In the genomic region with DNA sequence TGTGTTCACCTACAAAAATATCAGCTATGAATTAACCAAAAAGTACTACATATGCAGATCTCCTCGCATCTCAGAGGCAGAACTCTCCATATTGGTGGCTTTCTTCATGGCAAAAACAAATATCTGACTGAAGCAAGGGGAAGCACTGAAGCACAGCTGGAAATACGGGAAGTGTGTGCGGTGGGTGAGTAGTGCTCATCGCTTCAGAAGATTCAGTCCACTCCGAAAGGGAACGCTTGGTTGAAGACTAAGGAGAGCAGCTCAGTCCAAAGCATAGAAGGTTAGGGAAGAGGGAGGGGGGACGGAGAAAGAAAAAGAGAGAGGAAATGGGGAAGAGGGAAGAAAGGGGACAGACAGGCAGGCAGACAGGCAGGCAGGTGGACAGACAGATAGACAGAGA, we compare ENCODE assay signal across 22 mouse cellular contexts.
"Had no signal": no experiment of that assay in that cellular context is flagged by ENCODE, and none has a peak within 500 bp of the region (broad histone marks: within the 10 kb centered on the region; RNA-seq: fewer than 3 reads in every experiment).

No protein-coding gene starts in this region.

- H3K9ac ChIP-seq: heart, embryonic 12.5 days; hindbrain, embryonic 13.5 days; hindbrain, embryonic 15.5 days; limb, embryonic 13.5 days; limb, embryonic 15.5 days; liver, embryonic 12.5 days; liver, embryonic 14.5 days had no signal

- H3K27ac ChIP-seq: heart, embryonic 10.5 days; hindbrain, embryonic 13.5 days; hindbrain, embryonic 15.5 days; hindbrain, postnatal 0 days; layer of hippocampus, adult 2 months; limb, embryonic 13.5 days; limb, embryonic 15.5 days; liver, embryonic 12.5 days; liver, embryonic 14.5 days had no signal

- H3K4me3 ChIP-seq: heart, embryonic 10.5 days; heart, embryonic 12.5 days; hindbrain, embryonic 13.5 days; hindbrain, embryonic 15.5 days; layer of hippocampus, adult 2 months; limb, embryonic 13.5 days; limb, embryonic 15.5 days; liver, embryonic 12.5 days had no signal

- H3K36me3 ChIP-seq: heart, embryonic 10.5 days; heart, embryonic 12.5 days; hindbrain, embryonic 13.5 days; hindbrain, embryonic 15.5 days; limb, embryonic 13.5 days; limb, embryonic 15.5 days; liver, embryonic 12.5 days had no signal

- H3K4me1 ChIP-seq: heart, embryonic 10.5 days; heart, embryonic 12.5 days; hindbrain, embryonic 13.5 days; hindbrain, embryonic 15.5 days; limb, embryonic 13.5 days; limb, embryonic 15.5 days; liver, embryonic 12.5 days had no signal

- DNase-seq: gastrocnemius, postnatal 14 days; gastrocnemius, postnatal 36 days; heart, adult 18-20 months; heart, postnatal 10 days; heart, postnatal 36 days; kidney, adult 11 months; kidney, adult 8-10 months; kidney, postnatal 10 days; kidney, postnatal 25 days; kidney, postnatal 4 days; left cerebral cortex, postnatal 4 days had no signal

- ATAC-seq: hindbrain, postnatal 0 days; intestine, embryonic 16.5 days; liver, embryonic 12.5 days had no signal

- H3K4me2 ChIP-seq: heart, embryonic 12.5 days; hindbrain, embryonic 13.5 days; hindbrain, embryonic 15.5 days; limb, embryonic 13.5 days; limb, embryonic 15.5 days; liver, embryonic 12.5 days had no signal

- H3K9me3 ChIP-seq: hindbrain, embryonic 13.5 days; hindbrain, embryonic 15.5 days; limb, embryonic 15.5 days had no signal

- H3K27me3 ChIP-seq: heart, embryonic 12.5 days; hindbrain, embryonic 13.5 days; hindbrain, embryonic 15.5 days; limb, embryonic 13.5 days; limb, embryonic 15.5 days; liver, embryonic 12.5 days had no signal
